ENCODE assay signal across 8 mouse cellular contexts in genomic region chr11:70520178-70520769, GRCm38 (mm10). TPM values are rescaled to one million over a fixed set of nuclear protein-coding genes. Genes with fewer than 3 reads are reported as not detected.
DNase-seq lines count a peak whose midpoint lies in the region; ATAC-seq and TF ChIP-seq lines count a peak whose summit lies in the region.

No protein-coding gene starts in this region.

- peak; percentile 37 for TF ChIP-seq CTCF in hindbrain, postnatal 0 days (IDR thresholded peaks at IDR 0.05; ENCODE audit: low read depth)

- no peaks in the 10 kb centered on the region for H3K27me3 ChIP-seq in hindbrain, postnatal 0 days (ENCODE audit: insufficient read depth, low read length)
- 0 out of 2 replicates have a peak, but pooled peaks cover 3% of the 10 kb centered on the region for H3K27me3 ChIP-seq in lung, embryonic 15.5 days
- no peaks in the 10 kb centered on the region for H3K27me3 ChIP-seq in stomach, embryonic 16.5 days (ENCODE audit: control insufficient read depth, insufficient read depth, low read length)

- H3K9me3 ChIP-seq in hindbrain, postnatal 0 days (ENCODE audit: low read length), result no peaks in the 10 kb centered on the region
- no peaks in the 10 kb centered on the region for H3K9me3 ChIP-seq in lung, embryonic 15.5 days
- H3K9me3 ChIP-seq in stomach, embryonic 16.5 days (replicated peaks; ENCODE audit: control insufficient read depth, low read length), result no peaks in the 10 kb centered on the region

- ATAC-seq in hindbrain, postnatal 0 days, result peak; percentile 59
- peak; percentile 67; the same call in 1 of the 2 replicates for ATAC-seq in lung, embryonic 15.5 days (ENCODE audit: borderline replicate concordance, extremely low read depth, low FRiP score, low TSS enrichment)
- 0 out of 2 replicates have a peak, but pooled peaks have one; percentile 30 for ATAC-seq in stomach, embryonic 16.5 days (ENCODE audit: insufficient read depth, low FRiP score)
- no peak for ATAC-seq in megakaryocyte progenitor cell, adult 5-6 weeks (replicated peaks; ENCODE audit: poor library complexity)

- H3K4me2 ChIP-seq in hindbrain, postnatal 0 days (ENCODE audit: low read depth, low read length), result peak overlapping the region; percentile 42
- H3K4me2 ChIP-seq in lung, embryonic 15.5 days, result peak overlapping the region; percentile 76
- H3K4me2 ChIP-seq in stomach, embryonic 16.5 days (ENCODE audit: low read depth, low read length), result peak overlapping the region; percentile 63

- H3K27ac ChIP-seq in hindbrain, postnatal 0 days, result peak overlapping the region; percentile 73; the same call in 1 of the 2 replicates
- H3K27ac ChIP-seq in lung, embryonic 15.5 days, result peak overlapping the region; percentile 84
- H3K27ac ChIP-seq in stomach, embryonic 16.5 days (ENCODE audit: low read length), result peak overlapping the region; percentile 83

- H3K4me3 ChIP-seq in hindbrain, postnatal 0 days (ENCODE audit: low read length), result peak overlapping the region; percentile 22
- peak overlapping the region; percentile 45 for H3K4me3 ChIP-seq in lung, embryonic 15.5 days
- peak overlapping the region; percentile 47 for H3K4me3 ChIP-seq in stomach, embryonic 16.5 days (replicated peaks; ENCODE audit: low read length)

- no peaks in the 10 kb centered on the region for H3K4me1 ChIP-seq in hindbrain, postnatal 0 days (ENCODE audit: insufficient read depth, low read length)
- peaks cover 13% of the 10 kb centered on the region for H3K4me1 ChIP-seq in lung, embryonic 15.5 days
- H3K4me1 ChIP-seq in stomach, embryonic 16.5 days (ENCODE audit: control insufficient read depth, insufficient read depth, low read length), result no peaks in the 10 kb centered on the region

- 15% methylated on average over 41 of the region's 41 CpGs for WGBS in hindbrain, postnatal 0 days
- WGBS in lung, embryonic 15.5 days, result 8% methylated on average over 41 of the region's 41 CpGs
- WGBS in stomach, embryonic 16.5 days, result 14% methylated on average over 41 of the region's 41 CpGs

- peak overlapping the region; percentile 52 for H3K9ac ChIP-seq in hindbrain, postnatal 0 days (replicated peaks; ENCODE audit: low read length)
- peak overlapping the region; percentile 65 for H3K9ac ChIP-seq in lung, embryonic 15.5 days
- H3K9ac ChIP-seq in stomach, embryonic 16.5 days (ENCODE audit: low read length), result peak overlapping the region; percentile 76

- H3K36me3 ChIP-seq in hindbrain, postnatal 0 days (ENCODE audit: insufficient read depth, low read length), result no peaks in the 10 kb centered on the region
- no peaks in the 10 kb centered on the region for H3K36me3 ChIP-seq in lung, embryonic 15.5 days
- no peaks in the 10 kb centered on the region for H3K36me3 ChIP-seq in stomach, embryonic 16.5 days (ENCODE audit: control insufficient read depth, insufficient read depth, low read length)

- DNase-seq in gastrocnemius, adult 18-20 months (ENCODE audit: low spot score), result peak; percentile 32
- DNase-seq in gastrocnemius, adult 8-10 months (ENCODE audit: low spot score in 2 of 2), result no peak
- DNase-seq in cerebellum, adult 9-11 months, result peak; percentile 41
- peak; percentile 32 for DNase-seq in gastrocnemius, postnatal 25 days
- DNase-seq in hindbrain, postnatal 0 days (ENCODE audit: low spot score), result peak; percentile 50

RNA-seq across cellular contexts. Expression of gene Gltpd2, which starts 1.3 kb away (rescaled TPM):
- not detected for total RNA-seq in gastrocnemius, adult 18-20 months (2021)
- not detected for total RNA-seq in gastrocnemius, adult 8-10 months (2022)
- total RNA-seq in gastrocnemius, postnatal 25 days (2021), result not detected
- total RNA-seq in hindbrain, postnatal 0 days (2014; rRNA removed), result not detected in 2 replicates
- 0.24 and 0.31 TPM in 2 replicates for polyA plus RNA-seq in hindbrain, postnatal 0 days (2015; fragmentation: Nextera tagmentation; extraction: Ambion mirVana)
- 0.62 and 0.86 TPM in 2 replicates for polyA plus RNA-seq in lung, embryonic 15.5 days (2015; fragmentation: Nextera tagmentation; extraction: Ambion mirVana)
- 1.9 and 2.0 TPM in 2 replicates for polyA plus RNA-seq in stomach, embryonic 16.5 days (2015; fragmentation: Nextera tagmentation; extraction: Ambion mirVana)
- not detected in 2 replicates for total RNA-seq in megakaryocyte progenitor cell, adult 5-6 weeks (2015)
- not detected in 2 replicates for total RNA-seq in megakaryocyte progenitor cell, adult 5-6 weeks (2017)

RNA-seq across cellular contexts. Expression of gene Psmb6, which starts 4.9 kb away (rescaled TPM):
- 100 to 1,000 TPM; 226 to 241 TPM for total RNA-seq in gastrocnemius, adult 18-20 months (2021)
- total RNA-seq in gastrocnemius, adult 8-10 months (2022), result 100 to 1,000 TPM; 258 to 280 (median 265) TPM
- total RNA-seq in gastrocnemius, postnatal 25 days (2021), result 100 to 1,000 TPM; 242 to 248 TPM
- 409 and 504 TPM in 2 replicates for total RNA-seq in hindbrain, postnatal 0 days (2014; rRNA removed)
- polyA plus RNA-seq in hindbrain, postnatal 0 days (2015; fragmentation: Nextera tagmentation; extraction: Ambion mirVana), result 829 and 887 TPM in 2 replicates
- polyA plus RNA-seq in lung, embryonic 15.5 days (2015; fragmentation: Nextera tagmentation; extraction: Ambion mirVana), result 771 and 802 TPM in 2 replicates
- 614 and 657 TPM in 2 replicates for polyA plus RNA-seq in stomach, embryonic 16.5 days (2015; fragmentation: Nextera tagmentation; extraction: Ambion mirVana)
- 141 and 153 TPM in 2 replicates for total RNA-seq in megakaryocyte progenitor cell, adult 5-6 weeks (2015)
- total RNA-seq in megakaryocyte progenitor cell, adult 5-6 weeks (2017), result 272 and 309 TPM in 2 replicates

RNA-seq across cellular contexts. Expression of gene Vmo1, which starts 5.9 kb away (rescaled TPM):
- not detected for total RNA-seq in gastrocnemius, adult 18-20 months (2021)
- total RNA-seq in gastrocnemius, adult 8-10 months (2022), result not detected
- not detected for total RNA-seq in gastrocnemius, postnatal 25 days (2021)
- total RNA-seq in hindbrain, postnatal 0 days (2014; rRNA removed), result not detected in 2 replicates
- polyA plus RNA-seq in hindbrain, postnatal 0 days (2015; fragmentation: Nextera tagmentation; extraction: Ambion mirVana), result not detected in 2 replicates
- polyA plus RNA-seq in lung, embryonic 15.5 days (2015; fragmentation: Nextera tagmentation; extraction: Ambion mirVana), result 1.0 and 1.2 TPM in 2 replicates
- polyA plus RNA-seq in stomach, embryonic 16.5 days (2015; fragmentation: Nextera tagmentation; extraction: Ambion mirVana), result 0.36 and 0.92 TPM in 2 replicates
- total RNA-seq in megakaryocyte progenitor cell, adult 5-6 weeks (2015), result not detected in 2 replicates
- not detected in 2 replicates for total RNA-seq in megakaryocyte progenitor cell, adult 5-6 weeks (2017)

RNA-seq across cellular contexts. Expression of gene Gm40193, which starts 12.5 kb away (rescaled TPM):
- total RNA-seq in gastrocnemius, adult 18-20 months (2021), result not detected
- not detected for total RNA-seq in gastrocnemius, adult 8-10 months (2022)
- not detected for total RNA-seq in gastrocnemius, postnatal 25 days (2021)
- not detected in 2 replicates for total RNA-seq in hindbrain, postnatal 0 days (2014; rRNA removed)
- not detected in 2 replicates for polyA plus RNA-seq in hindbrain, postnatal 0 days (2015; fragmentation: Nextera tagmentation; extraction: Ambion mirVana)
- not detected in 2 replicates for polyA plus RNA-seq in lung, embryonic 15.5 days (2015; fragmentation: Nextera tagmentation; extraction: Ambion mirVana)
- polyA plus RNA-seq in stomach, embryonic 16.5 days (2015; fragmentation: Nextera tagmentation; extraction: Ambion mirVana), result not detected in 2 replicates
- not detected in 2 replicates for total RNA-seq in megakaryocyte progenitor cell, adult 5-6 weeks (2015)
- total RNA-seq in megakaryocyte progenitor cell, adult 5-6 weeks (2017), result not detected in 2 replicates

RNA-seq across cellular contexts. Expression of gene Tm4sf5, which starts 15.2 kb away (rescaled TPM):
- not detected for total RNA-seq in gastrocnemius, adult 18-20 months (2021)
- total RNA-seq in gastrocnemius, adult 8-10 months (2022), result not detected
- total RNA-seq in gastrocnemius, postnatal 25 days (2021), result not detected
- 4.9 and 17.1 TPM in 2 replicates for total RNA-seq in hindbrain, postnatal 0 days (2014; rRNA removed)
- polyA plus RNA-seq in hindbrain, postnatal 0 days (2015; fragmentation: Nextera tagmentation; extraction: Ambion mirVana), result 6.9 and 8.6 TPM in 2 replicates
- polyA plus RNA-seq in lung, embryonic 15.5 days (2015; fragmentation: Nextera tagmentation; extraction: Ambion mirVana), result 1.2 and 1.8 TPM in 2 replicates
- 58.3 and 60.0 TPM in 2 replicates for polyA plus RNA-seq in stomach, embryonic 16.5 days (2015; fragmentation: Nextera tagmentation; extraction: Ambion mirVana)
- not detected in 2 replicates for total RNA-seq in megakaryocyte progenitor cell, adult 5-6 weeks (2015)
- not detected in 2 replicates for total RNA-seq in megakaryocyte progenitor cell, adult 5-6 weeks (2017)

Comparison
In these comparisons a context has a peak if more than half of its experiments do, and no peak if none do; other contexts are left out.
1. DNase-seq: peak in gastrocnemius, adult 18-20 months (single experiment), cerebellum, adult 9-11 months (single experiment), gastrocnemius, postnatal 25 days (single experiment) and hindbrain, postnatal 0 days (single experiment); none in gastrocnemius, adult 8-10 months (0 of 2).
2. Peak in every context shown above with its lines, with median percentiles within 50 percentile points of each other: H3K27ac ChIP-seq, H3K4me2 ChIP-seq, H3K4me3 ChIP-seq and H3K9ac ChIP-seq.